Mouse (Mus musculus) liver, embryonic 13.5 days (tissue): ENCODE data around the gene Bche. TPM values are rescaled to one million over a fixed set of nuclear protein-coding genes. Genes with fewer than 3 reads are reported as not detected.

Experiments used
- ATAC-seq: fragments of 200-750 bp; cut with Nextera tagmentation; 2 replicates; pipeline ENCODE4 v1.8.0; 2017; ENCODE audit warnings: low read depth, mild to moderate bottlenecking, moderate number of reproducible peaks, moderate library complexity
- DNase-seq: peaks from one replicate; pipeline ENCODE4 v3.0.0; 2022
- H3K27ac ChIP-seq: fragments of 300-500 bp; sonication (generic); 2 replicates; pipeline ENCODE4 v1.5.1; 2015; ENCODE audit warnings: moderate library complexity, mild to moderate bottlenecking, inconsistent platforms
- H3K27me3 ChIP-seq: fragments of 300-500 bp; sonication (generic); 2 replicates; pipeline ENCODE4 v1.6.1; 2015; ENCODE audit warnings: mild to moderate bottlenecking, inconsistent platforms
- H3K36me3 ChIP-seq: fragments of 300-500 bp; sonication (generic); 2 replicates; pipeline ENCODE4 v1.6.1; 2015; ENCODE audit warnings: mild to moderate bottlenecking, inconsistent platforms
- H3K4me1 ChIP-seq: fragments of 300-500 bp; sonication (generic); replicated peaks from 2 replicates; pipeline ENCODE4 v1.6.1; 2015; ENCODE audit warnings: inconsistent platforms
- H3K4me2 ChIP-seq: fragments of 300-500 bp; sonication (generic); 2 replicates; pipeline ENCODE4 v1.6.1; 2015; ENCODE audit warnings: inconsistent platforms, mild to moderate bottlenecking, moderate library complexity
- H3K4me3 ChIP-seq: fragments of 300-500 bp; sonication (generic); replicated peaks from 2 replicates; pipeline ENCODE4 v1.5.1; 2015; ENCODE audit warnings: mild to moderate bottlenecking, inconsistent platforms
- H3K9ac ChIP-seq: fragments of 300-500 bp; sonication (generic); 2 replicates; pipeline ENCODE4 v1.6.1; 2015; ENCODE audit warnings: mild to moderate bottlenecking, inconsistent platforms
- H3K9me3 ChIP-seq: fragments of 300-500 bp; sonication (generic); replicated peaks from 2 replicates; pipeline ENCODE4 v1.6.1; 2016; ENCODE audit warnings: inconsistent platforms
- WGBS: fragments of 180-500 bp; shearing (Covaris S2); methylation state at CpG from one replicate; pipeline ENCODE4 v1.1.7; 2015; ENCODE audit not compliant: insufficient replicate concordance; 5-methylcytosine and 5-hydroxymethylcytosine counted together
- polyA plus RNA-seq: library from polyadenylated mRNA; unstranded; fragments of >200 nt; fragmentation: Nextera tagmentation; extraction: Ambion mirVana; gene quantifications from 2 replicates; pipeline ENCODE4 v1.2.1, GENCODE M21; 2015

Gene Bche
- polyA plus RNA-seq, 1 experiment from 2014 or later = 7.0 TPM

GRCm38 (mm10) chr3:73668172-73668571 lies 40.0 kb downstream of the Bche start:
- ATAC-seq (no peak), DNase-seq (no peak)
- no peak overlapping the region for H3K27ac ChIP-seq
- H3K36me3 ChIP-seq = no peaks in the 10 kb centered on the region
- H3K4me3 ChIP-seq = no peak overlapping the region
- 65% methylated on average over 5 of the region's 5 CpGs for WGBS
- H3K27me3 ChIP-seq = no peaks in the 10 kb centered on the region
- H3K4me2 ChIP-seq = no peak overlapping the region
- no peaks in the 10 kb centered on the region for H3K9me3 ChIP-seq
- no peaks in the 10 kb centered on the region for H3K4me1 ChIP-seq
- no peak overlapping the region for H3K9ac ChIP-seq

DNA sequence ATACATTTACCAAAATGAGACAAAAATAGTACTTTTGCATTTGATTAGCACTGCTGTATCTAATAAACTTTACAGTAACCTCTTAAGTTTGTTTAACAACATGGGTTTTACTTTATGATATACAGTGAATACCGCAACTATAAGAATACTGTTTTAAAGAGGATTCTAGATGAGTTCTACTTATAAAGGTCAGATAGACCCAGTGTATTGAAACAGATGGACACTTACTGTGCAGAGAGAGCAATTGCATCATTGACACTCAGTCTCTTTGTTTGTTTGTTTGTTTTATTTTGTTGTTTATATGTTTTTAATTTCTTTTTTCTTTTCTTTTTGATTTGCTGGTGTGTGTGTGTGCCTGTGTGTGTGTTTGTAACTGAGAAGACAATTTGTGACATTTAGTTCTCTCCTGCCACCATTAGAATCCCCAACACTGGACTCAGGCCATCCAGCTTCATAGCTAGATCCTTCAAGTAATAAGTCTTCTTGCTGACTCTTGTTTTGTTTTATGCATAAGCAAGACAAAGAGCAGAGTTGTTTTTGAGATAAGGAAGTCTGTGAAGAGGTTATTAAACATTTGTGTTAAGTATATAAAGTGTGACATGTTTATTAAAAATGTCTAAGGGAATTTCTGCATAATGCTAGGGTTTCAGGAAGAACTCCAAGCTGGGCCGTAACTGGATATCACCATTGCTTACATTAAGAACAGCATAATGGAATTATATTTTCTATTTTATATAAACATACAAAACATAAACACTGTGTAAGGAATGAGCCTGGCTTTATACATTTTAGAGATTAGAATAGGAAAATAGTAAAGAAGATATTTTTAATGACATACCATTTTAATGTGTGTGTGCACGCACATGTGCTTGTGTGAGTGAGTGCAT lies 40.7 kb downstream of the Bche start:
- H3K4me1 ChIP-seq = no peaks in the 10 kb centered on the region
- H3K4me3 ChIP-seq = no peak overlapping the region
- 77% methylated on average over 3 of the region's 3 CpGs for WGBS
- no peaks in the 10 kb centered on the region for H3K36me3 ChIP-seq
- H3K9me3 ChIP-seq = no peaks in the 10 kb centered on the region
- no peak overlapping the region for H3K27ac ChIP-seq
- no peak overlapping the region for H3K9ac ChIP-seq
- H3K27me3 ChIP-seq = no peaks in the 10 kb centered on the region
- no peak overlapping the region for H3K4me2 ChIP-seq
- DNase-seq = no peak
- no peak for ATAC-seq

DNA sequence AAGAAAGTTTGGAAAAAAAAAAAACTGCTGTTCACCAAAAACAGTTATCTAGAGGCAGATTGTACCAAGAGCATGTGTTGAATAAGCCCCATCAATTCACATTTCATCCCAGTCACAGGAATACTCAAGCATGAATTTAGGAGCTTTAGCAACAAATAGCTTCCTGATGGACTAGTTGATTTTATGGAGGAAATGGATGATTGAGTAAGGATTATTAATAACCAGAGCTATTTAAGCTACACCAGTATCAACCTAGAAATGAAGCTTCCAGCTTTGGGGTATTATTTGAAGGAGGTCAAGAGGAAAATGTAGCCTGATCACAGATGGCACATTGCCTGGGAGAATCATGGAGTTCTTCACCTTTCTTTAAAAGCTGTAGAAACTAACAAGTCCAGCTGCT lies 57.9 kb downstream of the Bche start:
- Histone ChIP-seq H3K9me3 (no peaks in the 10 kb centered on the region), H3K4me1 (no peaks in the 10 kb centered on the region), H3K27ac (no peak overlapping the region), H3K36me3 (no peaks in the 10 kb centered on the region), H3K4me2 (no peak overlapping the region), H3K9ac (no peak overlapping the region), H3K4me3 (no peak overlapping the region), H3K27me3 (no peaks in the 10 kb centered on the region)
- no peak for ATAC-seq
- DNase-seq = no peak

GRCm38 (mm10) chr3:73647064-73647463 lies 61.2 kb downstream of the Bche start:
- H3K4me1 ChIP-seq = no peaks in the 10 kb centered on the region
- no peak for DNase-seq
- H3K9ac ChIP-seq = no peak overlapping the region
- H3K36me3 ChIP-seq = no peaks in the 10 kb centered on the region
- no peak for ATAC-seq
- no peaks in the 10 kb centered on the region for H3K27me3 ChIP-seq
- no peak overlapping the region for H3K4me2 ChIP-seq
- H3K4me3 ChIP-seq = no peak overlapping the region
- WGBS = 70% methylated on average over 2 of the region's 2 CpGs
- no peak overlapping the region for H3K27ac ChIP-seq
- no peaks in the 10 kb centered on the region for H3K9me3 ChIP-seq

DNA sequence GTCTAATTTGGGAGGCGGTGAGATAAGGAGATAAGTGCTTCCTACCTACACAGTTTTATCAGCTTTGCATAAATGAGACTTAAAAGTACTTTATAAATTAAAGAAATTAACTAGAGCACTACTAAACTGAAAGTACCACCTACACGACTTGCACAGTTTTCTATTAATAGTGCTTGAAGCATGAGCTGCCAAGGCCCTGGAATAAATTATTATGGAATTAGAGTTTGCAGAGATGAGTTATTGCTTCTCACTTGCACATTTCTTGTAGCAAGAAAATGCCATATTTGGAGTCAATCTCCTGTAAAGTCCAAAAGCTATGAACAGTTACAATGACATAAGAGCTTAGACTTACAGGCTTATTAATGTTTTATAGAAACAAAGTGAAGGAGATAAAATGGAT lies 96.8 kb downstream of the Bche start:
- H3K4me3 ChIP-seq = no peak overlapping the region
- H3K9ac ChIP-seq = no peak overlapping the region
- ATAC-seq (no peak), DNase-seq (no peak)
- H3K9me3 ChIP-seq = no peaks in the 10 kb centered on the region
- H3K4me2 ChIP-seq = no peak overlapping the region
- H3K4me1 ChIP-seq = no peaks in the 10 kb centered on the region
- no peaks in the 10 kb centered on the region for H3K27me3 ChIP-seq
- no peaks in the 10 kb centered on the region for H3K36me3 ChIP-seq
- H3K27ac ChIP-seq = no peak overlapping the region
- 65% methylated on average over 2 of the region's 2 CpGs for WGBS

DNA sequence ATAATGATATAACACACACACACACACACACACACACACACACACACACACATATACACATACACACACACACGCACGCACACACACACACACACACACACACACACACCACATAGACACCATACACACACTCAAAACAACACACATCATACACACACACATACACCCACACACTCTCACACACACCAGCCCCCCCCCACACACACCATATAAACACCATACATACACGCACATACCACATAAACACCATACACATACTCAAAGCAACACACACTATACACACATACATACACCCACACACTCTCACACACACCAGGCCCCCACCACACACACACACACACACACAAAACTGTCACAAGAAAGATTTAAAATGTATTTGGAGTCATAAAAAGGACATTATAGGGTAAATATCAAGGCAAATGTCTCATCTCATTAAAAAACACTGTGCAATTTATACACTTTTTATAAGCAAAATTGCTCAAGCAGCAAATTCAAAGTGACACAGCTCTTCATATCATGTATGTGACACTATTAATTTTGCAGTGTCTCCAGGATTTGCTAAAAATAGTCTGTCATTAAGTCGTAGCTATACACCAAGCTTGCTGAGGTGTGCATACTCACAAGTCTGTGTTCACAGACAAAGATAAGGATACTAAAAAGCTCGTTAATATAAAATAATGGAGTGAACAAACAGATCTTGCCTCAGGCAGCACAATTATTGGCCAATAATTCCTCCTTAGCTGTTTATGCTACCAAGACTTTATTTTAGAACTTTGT lies 116.3 kb downstream of the Bche start:
- no peaks in the 10 kb centered on the region for H3K27me3 ChIP-seq
- ATAC-seq (no peak), DNase-seq (no peak)
- no peak overlapping the region for H3K4me2 ChIP-seq
- no peak overlapping the region for H3K27ac ChIP-seq
- no peak overlapping the region for H3K4me3 ChIP-seq
- no peaks in the 10 kb centered on the region for H3K9me3 ChIP-seq
- no peaks in the 10 kb centered on the region for H3K36me3 ChIP-seq
- H3K9ac ChIP-seq = no peak overlapping the region
- WGBS = 67% methylated on average over 5 of the region's 5 CpGs
- H3K4me1 ChIP-seq = no peaks in the 10 kb centered on the region
